In genomic region chr6:142503601-142504000, GRCm38 (mm10) we compare ENCODE assay signal across 19 mouse cellular contexts. TPM values are rescaled to one million over a fixed set of nuclear protein-coding genes. Genes with fewer than 3 reads are reported as not detected.
DNase-seq lines count a peak whose midpoint lies in the region; ATAC-seq and TF ChIP-seq lines count a peak whose summit lies in the region.
"Had no signal": no experiment of that assay in that cellular context is flagged by ENCODE, and none has a peak within 500 bp of the region (broad histone marks: within the 10 kb centered on the region; RNA-seq: fewer than 3 reads in every experiment).

No protein-coding gene starts in this region.

- TF ChIP-seq CTCF in cortical plate, adult 2 months (IDR thresholded peaks at IDR 0.05; ENCODE audit: extremely low read depth, insufficient read depth, low read length): no peak
- TF ChIP-seq CTCF in thymus, adult 2 months (IDR thresholded peaks at IDR 0.05; ENCODE audit: borderline replicate concordance, control insufficient read depth, extremely low read depth, insufficient read depth, low read length, poor library complexity): no peak

- peaks cover 6 to 21% of the 10 kb centered on the region in 2 experiments for H3K4me1 ChIP-seq in heart, embryonic 14.5 days (ENCODE audit: control insufficient read depth in 2 of 2, insufficient read depth in 2 of 2, low read length in 2 of 2)
- H3K4me1 ChIP-seq in kidney, embryonic 16.5 days (ENCODE audit: insufficient read depth, low read length): peaks cover 40% of the 10 kb centered on the region
- H3K4me1 ChIP-seq in cortical plate, adult 2 months (ENCODE audit: control insufficient read depth, insufficient read depth, low read length): peaks cover 8% of the 10 kb centered on the region
- peaks cover 28% of the 10 kb centered on the region for H3K4me1 ChIP-seq in limb, embryonic 13.5 days
- H3K4me1 ChIP-seq in thymus, adult 2 months (replicated peaks; ENCODE audit: control insufficient read depth, insufficient read depth, low read length): peaks cover 31% of the 10 kb centered on the region

- TF ChIP-seq POLR2A in cortical plate, adult 2 months (IDR thresholded peaks at IDR 0.05; ENCODE audit: extremely low read depth, insufficient read depth, low read length): no peak
- no peak for TF ChIP-seq POLR2A in thymus, adult 2 months (IDR thresholded peaks at IDR 0.05; ENCODE audit: control insufficient read depth, extremely low read depth, insufficient read depth, low read length, poor library complexity)

- DNase-seq in heart, adult 8-10 months (ENCODE audit: low spot score): no peak
- DNase-seq in kidney, adult 11 months: no peak
- no peak for DNase-seq in thymus, adult 2 months
- DNase-seq in ovary, postnatal 14 days (ENCODE audit: low spot score): no peak
- DNase-seq: cerebellum, adult 11-12 months; heart, adult 11 months; lung, adult 18-20 months; right cerebral cortex, adult 18-20 months; spleen, adult 18-20 months; thymus, postnatal 36 days had no signal

- no peak for ATAC-seq in heart, embryonic 14.5 days (ENCODE audit: insufficient number of reproducible peaks, insufficient read depth, low FRiP score, low read depth)
- ATAC-seq in kidney, embryonic 16.5 days (ENCODE audit: low FRiP score, low TSS enrichment): no peak
- no peak for ATAC-seq in limb, embryonic 13.5 days (ENCODE audit: low FRiP score, low read depth)
- ATAC-seq: inflammation-experienced regulatory T-cells, adult 6 months; midbrain, embryonic 15.5 days had no signal

- H3K4me2 ChIP-seq in heart, embryonic 14.5 days (ENCODE audit: low read length): peak overlapping the region; percentile 16; the same call in 1 of the 2 replicates
- peak overlapping the region; percentile 44 for H3K4me2 ChIP-seq in kidney, embryonic 16.5 days (replicated peaks; ENCODE audit: low read depth, low read length)
- peak overlapping the region; percentile 31; the same call in 1 of the 2 replicates for H3K4me2 ChIP-seq in limb, embryonic 13.5 days (replicated peaks)
- H3K4me2 ChIP-seq: midbrain, embryonic 15.5 days had no signal

- no peak overlapping the region for H3K9ac ChIP-seq in heart, embryonic 14.5 days (ENCODE audit: low read length)
- H3K9ac ChIP-seq in kidney, embryonic 16.5 days (replicated peaks; ENCODE audit: low read length): no peak overlapping the region; the same call in 1 of the 2 replicates
- no peak overlapping the region for H3K9ac ChIP-seq in limb, embryonic 13.5 days
- H3K9ac ChIP-seq: midbrain, embryonic 15.5 days had no signal

- H3K36me3 ChIP-seq in heart, embryonic 14.5 days (ENCODE audit: control insufficient read depth, insufficient read depth, low read length): peaks cover 64% of the 10 kb centered on the region
- H3K36me3 ChIP-seq in kidney, embryonic 16.5 days (ENCODE audit: insufficient read depth, low read length): peaks cover 29% of the 10 kb centered on the region
- H3K36me3 ChIP-seq in limb, embryonic 13.5 days: peaks cover 35% of the 10 kb centered on the region
- peaks cover 33% of the 10 kb centered on the region for H3K36me3 ChIP-seq in thymus, adult 2 months (ENCODE audit: control insufficient read depth, insufficient read depth, low read length)

- no peak overlapping the region for H3K27ac ChIP-seq in heart, embryonic 14.5 days (replicated peaks in 1 of 2; ENCODE audit: control insufficient read depth in 1 of 2, insufficient read depth in 1 of 2, low read depth in 2 of 2, low read length in 2 of 2)
- H3K27ac ChIP-seq in kidney, embryonic 16.5 days (ENCODE audit: low read length): peak overlapping the region; percentile 72
- H3K27ac ChIP-seq in cortical plate, adult 2 months (ENCODE audit: insufficient read depth, low read length): no peak overlapping the region
- H3K27ac ChIP-seq in limb, embryonic 13.5 days: peak overlapping the region; percentile 34; the same call in 1 of the 2 replicates
- no peak overlapping the region for H3K27ac ChIP-seq in thymus, adult 2 months (ENCODE audit: control insufficient read depth, insufficient read depth, low read length)
- H3K27ac ChIP-seq: midbrain, embryonic 15.5 days; stomach, postnatal 0 days had no signal

- WGBS in heart, embryonic 14.5 days: 72% methylated on average over 8 of the region's 8 CpGs
- 78% methylated on average over 8 of the region's 8 CpGs for WGBS in kidney, embryonic 16.5 days
- WGBS in limb, embryonic 13.5 days: 72% methylated on average over 8 of the region's 8 CpGs
- 90% methylated on average over 8 of the region's 8 CpGs for WGBS in thymus, adult 2 months

- no peak overlapping the region for H3K4me3 ChIP-seq in heart, embryonic 14.5 days (ENCODE audit: control insufficient read depth in 1 of 2, insufficient read depth in 1 of 2, low read depth in 1 of 2, low read length in 2 of 2)
- H3K4me3 ChIP-seq in kidney, embryonic 16.5 days (ENCODE audit: low read length): peak overlapping the region; percentile 26
- H3K4me3 ChIP-seq in cortical plate, adult 2 months (ENCODE audit: insufficient read depth, low read length): peak overlapping the region; percentile 24; the same call in 1 of the 2 replicates
- no peak overlapping the region for H3K4me3 ChIP-seq in limb, embryonic 13.5 days
- H3K4me3 ChIP-seq in thymus, adult 2 months (ENCODE audit: control insufficient read depth, insufficient read depth, low read length): no peak overlapping the region
- H3K4me3 ChIP-seq: midbrain, embryonic 15.5 days had no signal

- no peaks in the 10 kb centered on the region for H3K27me3 ChIP-seq in heart, embryonic 14.5 days (ENCODE audit: control insufficient read depth, insufficient read depth, low read length)
- no peaks in the 10 kb centered on the region for H3K27me3 ChIP-seq in kidney, embryonic 16.5 days (ENCODE audit: insufficient read depth, low read length)
- H3K27me3 ChIP-seq in limb, embryonic 13.5 days: no peaks in the 10 kb centered on the region
- no peaks in the 10 kb centered on the region for H3K27me3 ChIP-seq in thymus, adult 2 months (ENCODE audit: control insufficient read depth, insufficient read depth, low read length)
- H3K27me3 ChIP-seq: midbrain, embryonic 15.5 days had no signal

- H3K9me3 ChIP-seq in heart, embryonic 14.5 days (ENCODE audit: control insufficient read depth, low read length): no peaks in the 10 kb centered on the region
- H3K9me3 ChIP-seq in kidney, embryonic 16.5 days (ENCODE audit: low read length): no peaks in the 10 kb centered on the region
- H3K9me3 ChIP-seq in limb, embryonic 13.5 days: no peaks in the 10 kb centered on the region
- H3K9me3 ChIP-seq: midbrain, embryonic 15.5 days had no signal

RNA-seq across cellular contexts. Expression of gene Ldhb, which starts 4.2 kb away (rescaled TPM):
- 1,520 and 1,540 TPM in 2 replicates for polyA plus RNA-seq in heart, embryonic 14.5 days (2014; fragmentation: Nextera tagmentation; extraction: Ambion mirVana)
- total RNA-seq in heart, adult 8-10 months (2022): 1,000 to 10,000 TPM; 3,276 to 3,540 (median 3,455) TPM
- 945 and 1,022 TPM in 2 replicates for polyA plus RNA-seq in kidney, embryonic 16.5 days (2015; fragmentation: Nextera tagmentation; extraction: Ambion mirVana)
- polyA plus RNA-seq in cortical plate, adult 2 months (2012; rRNA removed): 1,109 and 1,198 TPM in 2 replicates
- polyA plus RNA-seq in limb, embryonic 13.5 days (2015; fragmentation: Nextera tagmentation; extraction: Ambion mirVana): 361 and 383 TPM in 2 replicates
- polyA plus RNA-seq in thymus, adult 2 months (2012; rRNA removed): 394 and 525 TPM in 2 replicates

RNA-seq across cellular contexts. Expression of gene Gys2, which starts 30.7 kb away (rescaled TPM):
- polyA plus RNA-seq in heart, embryonic 14.5 days (2014; fragmentation: Nextera tagmentation; extraction: Ambion mirVana): not detected in 2 replicates
- not detected for total RNA-seq in heart, adult 8-10 months (2022)
- polyA plus RNA-seq in kidney, embryonic 16.5 days (2015; fragmentation: Nextera tagmentation; extraction: Ambion mirVana): 0.27 TPM in 2 replicates
- 0.13 TPM in 1 of 2 replicates, not detected in the other for polyA plus RNA-seq in cortical plate, adult 2 months (2012; rRNA removed)
- polyA plus RNA-seq in limb, embryonic 13.5 days (2015; fragmentation: Nextera tagmentation; extraction: Ambion mirVana): 0.14 TPM in 1 of 2 replicates, not detected in the other
- 0.74 and 1.1 TPM in 2 replicates for polyA plus RNA-seq in thymus, adult 2 months (2012; rRNA removed)
- polyA plus RNA-seq: inflammation-experienced regulatory T-cells, adult 6 months; limb, embryonic 11.5 days; neural tube, embryonic 11.5 days had no signal

Comparison
In these comparisons a context has a peak if more than half of its experiments do, and no peak if none do; other contexts are left out.
1. H3K27ac ChIP-seq: peak in kidney, embryonic 16.5 days (single experiment) and limb, embryonic 13.5 days (single experiment); none in heart, embryonic 14.5 days (0 of 2), cortical plate, adult 2 months (single experiment) and thymus, adult 2 months (single experiment).
2. H3K4me3 ChIP-seq: peak in kidney, embryonic 16.5 days (single experiment) and cortical plate, adult 2 months (single experiment); none in heart, embryonic 14.5 days (0 of 2), limb, embryonic 13.5 days (single experiment) and thymus, adult 2 months (single experiment).
3. Peak in every context shown above with its lines, with median percentiles within 50 percentile points of each other: H3K4me2 ChIP-seq.